Mouse (Mus musculus): ENCODE data around the gene Macrod2. TPM values are rescaled to one million over a fixed set of nuclear protein-coding genes. Genes with fewer than 3 reads are reported as not detected.

The Macrod2 gene
- polyA plus RNA-seq, 1 experiment from 2014 or later, result 89.4 TPM

GRCm38 (mm10) chr2:140769473-140769872 is 374.4 kb downstream of the Macrod2 start:
- no peak for ATAC-seq (ENCODE audit: low FRiP score)
- no peak overlapping the region for H3K4me3 ChIP-seq (replicated peaks)
- no peaks in the 10 kb centered on the region for H3K27me3 ChIP-seq (replicated peaks)
- no peaks in the 10 kb centered on the region for H3K4me1 ChIP-seq
- WGBS, result 85% methylated on average over 4 of the region's 4 CpGs
- H3K36me3 ChIP-seq, result no peaks in the 10 kb centered on the region
- H3K9ac ChIP-seq (replicated peaks), result no peak overlapping the region
- H3K27ac ChIP-seq (replicated peaks), result no peak overlapping the region
- H3K9me3 ChIP-seq (replicated peaks), result no peaks in the 10 kb centered on the region
- no peak overlapping the region for H3K4me2 ChIP-seq

- no peak for ATAC-seq (ENCODE audit: low FRiP score)
- WGBS, result 89% methylated on average over 6 of the region's 6 CpGs
- no peaks in the 10 kb centered on the region for H3K27me3 ChIP-seq (replicated peaks)
- H3K9me3 ChIP-seq (replicated peaks), result no peaks in the 10 kb centered on the region
- H3K27ac ChIP-seq (replicated peaks), result no peak overlapping the region
- no peak overlapping the region for H3K9ac ChIP-seq (replicated peaks)
- no peak overlapping the region for H3K4me2 ChIP-seq
- no peaks in the 10 kb centered on the region for H3K4me1 ChIP-seq
- H3K36me3 ChIP-seq, result no peaks in the 10 kb centered on the region
- H3K4me3 ChIP-seq (replicated peaks), result no peak overlapping the region
Measured at GRCm38 (mm10) chr2:140772825-140773224, 377.7 kb downstream of the Macrod2 start.

GRCm38 (mm10) chr2:140773456-140773855 is 378.3 kb downstream of the Macrod2 start:
- Histone ChIP-seq H3K4me2 (no peak overlapping the region), H3K4me3 (replicated peaks) (no peak overlapping the region), H3K9ac (replicated peaks) (no peak overlapping the region), H3K27ac (replicated peaks) (no peak overlapping the region), H3K36me3 (no peaks in the 10 kb centered on the region), H3K4me1 (no peaks in the 10 kb centered on the region), H3K27me3 (replicated peaks) (no peaks in the 10 kb centered on the region), H3K9me3 (replicated peaks) (no peaks in the 10 kb centered on the region)
- 95% methylated on average over 11 of the region's 11 CpGs for WGBS
- ATAC-seq (ENCODE audit: low FRiP score), result no peak

GRCm38 (mm10) chr2:140774808-140775370 is 379.8 kb downstream of the Macrod2 start:
- Histone ChIP-seq H3K36me3 (no peaks in the 10 kb centered on the region), H3K4me1 (no peaks in the 10 kb centered on the region), H3K4me2 (no peak overlapping the region), H3K4me3 (replicated peaks) (no peak overlapping the region), H3K9ac (replicated peaks) (no peak overlapping the region), H3K27me3 (replicated peaks) (no peaks in the 10 kb centered on the region), H3K27ac (replicated peaks) (no peak overlapping the region), H3K9me3 (replicated peaks) (no peaks in the 10 kb centered on the region)
- no peak for ATAC-seq (ENCODE audit: low FRiP score)
- WGBS, result 95% methylated on average over 4 of the region's 4 CpGs

- Histone ChIP-seq H3K4me3 (replicated peaks) (no peak overlapping the region), H3K27me3 (replicated peaks) (no peaks in the 10 kb centered on the region), H3K27ac (replicated peaks) (no peak overlapping the region), H3K9ac (replicated peaks) (no peak overlapping the region), H3K36me3 (no peaks in the 10 kb centered on the region), H3K4me1 (no peaks in the 10 kb centered on the region), H3K4me2 (no peak overlapping the region), H3K9me3 (replicated peaks) (no peaks in the 10 kb centered on the region)
- no peak for ATAC-seq (ENCODE audit: low FRiP score)
- WGBS, result 79% methylated on average over 8 of the region's 8 CpGs
Measured at GRCm38 (mm10) chr2:140775448-140776101, 380.5 kb downstream of the Macrod2 start.

- no peaks in the 10 kb centered on the region for H3K4me1 ChIP-seq
- no peaks in the 10 kb centered on the region for H3K36me3 ChIP-seq
- no peak overlapping the region for H3K4me2 ChIP-seq
- H3K9me3 ChIP-seq (replicated peaks), result no peaks in the 10 kb centered on the region
- 92% methylated on average over 13 of the region's 13 CpGs for WGBS
- no peak overlapping the region for H3K4me3 ChIP-seq (replicated peaks)
- H3K9ac ChIP-seq (replicated peaks), result no peak overlapping the region
- no peaks in the 10 kb centered on the region for H3K27me3 ChIP-seq (replicated peaks)
- no peak overlapping the region for H3K27ac ChIP-seq (replicated peaks)
- no peak for ATAC-seq (ENCODE audit: low FRiP score)
Measured at GRCm38 (mm10) chr2:140778212-140778611, 383.1 kb downstream of the Macrod2 start.

GRCm38 (mm10) chr2:140783041-140783440 is 387.9 kb downstream of the Macrod2 start:
- no peaks in the 10 kb centered on the region for H3K27me3 ChIP-seq (replicated peaks)
- H3K4me2 ChIP-seq, result no peak overlapping the region
- H3K4me1 ChIP-seq, result no peaks in the 10 kb centered on the region
- H3K4me3 ChIP-seq (replicated peaks), result no peak overlapping the region
- H3K9ac ChIP-seq (replicated peaks), result no peak overlapping the region
- H3K36me3 ChIP-seq, result no peaks in the 10 kb centered on the region
- no peak overlapping the region for H3K27ac ChIP-seq (replicated peaks)
- 80% methylated on average over 1 of the region's 1 CpGs for WGBS
- no peak for ATAC-seq (ENCODE audit: low FRiP score)
- no peaks in the 10 kb centered on the region for H3K9me3 ChIP-seq (replicated peaks)

GRCm38 (mm10) chr2:140784626-140785025 is 389.5 kb downstream of the Macrod2 start:
- no peak overlapping the region for H3K9ac ChIP-seq (replicated peaks)
- no peak overlapping the region for H3K4me3 ChIP-seq (replicated peaks)
- no peaks in the 10 kb centered on the region for H3K27me3 ChIP-seq (replicated peaks)
- no peak for ATAC-seq (ENCODE audit: low FRiP score)
- no peaks in the 10 kb centered on the region for H3K4me1 ChIP-seq
- no peak overlapping the region for H3K27ac ChIP-seq (replicated peaks)
- no peaks in the 10 kb centered on the region for H3K36me3 ChIP-seq
- H3K9me3 ChIP-seq (replicated peaks), result no peaks in the 10 kb centered on the region
- 84% methylated on average over 2 of the region's 2 CpGs for WGBS
- H3K4me2 ChIP-seq, result no peak overlapping the region

- Histone ChIP-seq H3K9me3 (replicated peaks) (no peaks in the 10 kb centered on the region), H3K36me3 (no peaks in the 10 kb centered on the region), H3K4me2 (no peak overlapping the region), H3K4me1 (no peaks in the 10 kb centered on the region), H3K4me3 (replicated peaks) (no peak overlapping the region), H3K27me3 (replicated peaks) (no peaks in the 10 kb centered on the region), H3K27ac (replicated peaks) (no peak overlapping the region), H3K9ac (replicated peaks) (no peak overlapping the region)
- 68% methylated on average over 5 of the region's 5 CpGs for WGBS
- ATAC-seq (ENCODE audit: low FRiP score), result no peak
Measured at GRCm38 (mm10) chr2:140790363-140790762, 395.3 kb downstream of the Macrod2 start.

GRCm38 (mm10) chr2:140793886-140794608 is 398.9 kb downstream of the Macrod2 start:
- Histone ChIP-seq H3K4me3 (replicated peaks) (no peak overlapping the region), H3K4me2 (no peak overlapping the region), H3K9me3 (replicated peaks) (no peaks in the 10 kb centered on the region), H3K4me1 (no peaks in the 10 kb centered on the region), H3K36me3 (no peaks in the 10 kb centered on the region), H3K9ac (replicated peaks) (no peak overlapping the region), H3K27ac (replicated peaks) (no peak overlapping the region), H3K27me3 (replicated peaks) (no peaks in the 10 kb centered on the region)
- WGBS, result 90% methylated on average over 4 of the region's 4 CpGs
- ATAC-seq (ENCODE audit: low FRiP score), result no peak

GRCm38 (mm10) chr2:140811693-140812092 is 416.6 kb downstream of the Macrod2 start:
- no peaks in the 10 kb centered on the region for H3K27me3 ChIP-seq (replicated peaks)
- no peak for ATAC-seq (ENCODE audit: low FRiP score)
- WGBS, result 69% methylated on average over 4 of the region's 4 CpGs
- no peaks in the 10 kb centered on the region for H3K4me1 ChIP-seq
- H3K9ac ChIP-seq (replicated peaks), result no peak overlapping the region
- no peaks in the 10 kb centered on the region for H3K36me3 ChIP-seq
- H3K4me3 ChIP-seq (replicated peaks), result no peak overlapping the region
- H3K27ac ChIP-seq (replicated peaks), result no peak overlapping the region
- H3K4me2 ChIP-seq, result no peak overlapping the region
- no peaks in the 10 kb centered on the region for H3K9me3 ChIP-seq (replicated peaks)
